Mouse (Mus musculus) layer of hippocampus, adult 6 months (tissue): ENCODE results near the gene Trim32. TPM values are rescaled to one million over a fixed set of nuclear protein-coding genes. Genes with fewer than 3 reads are reported as not detected.

Source experiments
- long read RNA-seq, 2 experiments: library from polyadenylated mRNA; unstranded; transcript quantifications; one replicate each; pipeline ENCODE4 v2.0.0; 2019 to 2020
- polyA plus RNA-seq: library from polyadenylated mRNA; unstranded; fragments of <200 nt; fragmentation: Nextera tagmentation; gene quantifications from 2 replicates; pipeline ENCODE4 v1.2.3, GENCODE M21; 2021

Trim32 gene
- polyA plus RNA-seq = 108 and 113 TPM in 2 replicates
- long read RNA-seq, experiment 1, transcript Trim32-202 (2 exons, 3,191 nt) = minor isoform, 59 of 277 reads
- long read RNA-seq, experiment 1, transcript Trim32-201 (2 exons, 3,194 nt) = major isoform, 146 of 277 reads
- long read RNA-seq, experiment 1, partial matches to known transcripts = 66 of 277 reads
- long read RNA-seq, experiment 1, other reads (novel, unspliced or antisense) = 5 of 277 reads
- long read RNA-seq, experiment 2, transcript Trim32-201 (2 exons, 3,194 nt) = major isoform, 878 of 1,386 reads
- long read RNA-seq, experiment 2, transcript Trim32-202 (2 exons, 3,191 nt) = minor isoform, 383 of 1,386 reads
- long read RNA-seq, experiment 2, partial matches to known transcripts = 103 of 1,386 reads
- long read RNA-seq, experiment 2, other reads (novel, unspliced or antisense) = 19 of 1,386 reads

GRCm38 (mm10) chr4:65604504-65605150 is at the start of gene Trim32:
TSS of gene Trim32 (plus strand) at chr4:65604986.

